Mouse (Mus musculus) T-helper 17 cell (primary cell): Measurements from ENCODE around the gene B3gnt2.

Experiments used
- in situ Hi-C, 2 experiments: fragments of 300-600 bp; cut with MboI, MseI; formaldehyde crosslinking; loops; 1 replicate in 1 of 2; 2 replicates in 1 of 2; pipeline ENCODE4 v1.15.1; 2025; ENCODE audit warnings: high pct_unique_total_duplicates in 2 of 2

The B3gnt2 gene

GRCm38 (mm10) chr11:22824049-22824705 lies 36.6 kb downstream of the B3gnt2 start:
- in situ Hi-C loops, result loop anchor here (5.0 to 10.0 kb wide), 2 partner anchors 103 to 441 kb away; no protein-coding TSS in a partner anchor

- in situ Hi-C loops, result loop anchor here (5.0 to 10.0 kb wide), 2 partner anchors 106 to 444 kb away; no protein-coding TSS in a partner anchor
These were observed 39.5 kb downstream of the B3gnt2 start for GRCm38 (mm10) chr11:22821243-22821642.

- in situ Hi-C loops, result no loop called here
These were observed 42.4 kb downstream of the B3gnt2 start for GRCm38 (mm10) chr11:22818371-22818770.

- in situ Hi-C loops, result no loop called here
These were observed 44.9 kb downstream of the B3gnt2 start for GRCm38 (mm10) chr11:22815877-22816276.

- in situ Hi-C loops, result no loop called here
These were observed 45.6 kb downstream of the B3gnt2 start for GRCm38 (mm10) chr11:22815143-22815542.

GRCm38 (mm10) chr11:22813921-22814704 lies 46.6 kb downstream of the B3gnt2 start:
- in situ Hi-C loops, result no loop called here

GRCm38 (mm10) chr11:22813427-22813826 lies 47.3 kb downstream of the B3gnt2 start:
- in situ Hi-C loops, result no loop called here

GRCm38 (mm10) chr11:22811413-22811812 lies 49.3 kb downstream of the B3gnt2 start:
- in situ Hi-C loops, result no loop called here

GRCm38 (mm10) chr11:22809465-22810096 lies 51.2 kb downstream of the B3gnt2 start:
- in situ Hi-C loops, result loop anchor here in 1 of 2 experiments (10.0 kb wide), 1 partner anchor 1235 kb away; the partner anchor contains the start of genes Mdh1 and Wdpcp

- in situ Hi-C loops, result loop anchor here in 1 of 2 experiments (10.0 kb wide), 1 partner anchor 1233 kb away; the partner anchor contains the start of genes Mdh1 and Wdpcp
These were observed 52.7 kb downstream of the B3gnt2 start for GRCm38 (mm10) chr11:22808040-22808439.

GRCm38 (mm10) chr11:22805171-22805570 lies 55.6 kb downstream of the B3gnt2 start:
- in situ Hi-C loops, result loop anchor here in 1 of 2 experiments (10.0 kb wide), 1 partner anchor 1230 kb away; the partner anchor contains the start of genes Mdh1 and Wdpcp

- in situ Hi-C loops, result loop anchor here in 1 of 2 experiments (10.0 kb wide), 1 partner anchor 1225 kb away; the partner anchor contains the start of genes Mdh1 and Wdpcp
These were observed 60.8 kb downstream of the B3gnt2 start for GRCm38 (mm10) chr11:22799987-22800424.

GRCm38 (mm10) chr11:22798916-22799315 lies 61.8 kb downstream of the B3gnt2 start:
- in situ Hi-C loops, result no loop called here

- in situ Hi-C loops, result no loop called here
These were observed 66.0 kb downstream of the B3gnt2 start for GRCm38 (mm10) chr11:22794734-22795133.

GRCm38 (mm10) chr11:22793881-22794203 lies 66.9 kb downstream of the B3gnt2 start:
- in situ Hi-C loops, result no loop called here

- in situ Hi-C loops, result no loop called here
These were observed 67.4 kb downstream of the B3gnt2 start for GRCm38 (mm10) chr11:22793176-22793880.

- in situ Hi-C loops, result no loop called here
These were observed 68.6 kb downstream of the B3gnt2 start for GRCm38 (mm10) chr11:22792149-22792548.

- in situ Hi-C loops, result no loop called here
These were observed 69.0 kb downstream of the B3gnt2 start for GRCm38 (mm10) chr11:22791726-22792125.

- in situ Hi-C loops, result no loop called here
These were observed 72.9 kb downstream of the B3gnt2 start for GRCm38 (mm10) chr11:22787833-22788232.

GRCm38 (mm10) chr11:22784477-22784876 lies 76.3 kb downstream of the B3gnt2 start:
- in situ Hi-C loops, result loop anchor here in 1 of 2 experiments (5.0 kb wide), 1 partner anchor 168 kb away; no protein-coding TSS in a partner anchor

- in situ Hi-C loops, result loop anchor here in 1 of 2 experiments (5.0 kb wide), 1 partner anchor 170 kb away; no protein-coding TSS in a partner anchor
These were observed 78.0 kb downstream of the B3gnt2 start for GRCm38 (mm10) chr11:22782705-22783124.
